Mouse (Mus musculus) small intestine, adult 2 months (tissue): ENCODE results near the gene Samsn1.

ENCODE experiments used
- CTCF ChIP-seq: fragments of 200-500 bp; IDR thresholded peaks from 2 replicates; pipeline ENCODE4 v1.5.1; 2012; ENCODE audit warnings: low read depth, mild to moderate bottlenecking, control low read depth, inconsistent platforms, low read length, moderate library complexity, mixed read lengths; ENCODE audit not compliant: insufficient replicate concordance, insufficient read length; ENCODE audit errors: extremely low read depth
- POLR2A ChIP-seq: fragments of 200-500 bp; IDR thresholded peaks from 2 replicates; pipeline ENCODE4 v1.6.1; 2012; ENCODE audit warnings: low read depth, mild to moderate bottlenecking, control low read depth, inconsistent platforms, low read length, moderate library complexity

DNA sequence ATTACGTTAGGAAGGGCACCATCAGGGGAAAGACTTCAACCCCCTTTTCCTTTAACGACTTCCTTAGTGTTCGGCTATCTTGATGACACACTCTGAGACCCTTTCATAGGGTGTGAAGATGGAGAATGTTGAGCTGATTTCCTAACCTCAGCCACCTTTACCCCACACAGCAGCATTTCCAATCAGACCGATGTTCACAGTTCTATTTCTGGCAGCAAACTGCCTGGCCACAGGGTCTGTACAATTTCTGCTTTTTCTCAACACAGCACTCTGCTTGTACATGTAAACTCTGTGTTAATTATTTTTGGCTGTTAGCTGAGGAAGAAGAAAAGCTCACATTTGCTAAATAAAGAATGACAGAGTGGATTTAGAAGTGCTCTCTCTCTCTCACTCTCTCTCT lies 190.7 kb downstream of the Samsn1 start:
- TF ChIP-seq POLR2A (no peak), CTCF (no peak)
